Mouse (Mus musculus): Measurements from ENCODE around the gene Rps6kc1.

Rps6kc1 gene

DNA sequence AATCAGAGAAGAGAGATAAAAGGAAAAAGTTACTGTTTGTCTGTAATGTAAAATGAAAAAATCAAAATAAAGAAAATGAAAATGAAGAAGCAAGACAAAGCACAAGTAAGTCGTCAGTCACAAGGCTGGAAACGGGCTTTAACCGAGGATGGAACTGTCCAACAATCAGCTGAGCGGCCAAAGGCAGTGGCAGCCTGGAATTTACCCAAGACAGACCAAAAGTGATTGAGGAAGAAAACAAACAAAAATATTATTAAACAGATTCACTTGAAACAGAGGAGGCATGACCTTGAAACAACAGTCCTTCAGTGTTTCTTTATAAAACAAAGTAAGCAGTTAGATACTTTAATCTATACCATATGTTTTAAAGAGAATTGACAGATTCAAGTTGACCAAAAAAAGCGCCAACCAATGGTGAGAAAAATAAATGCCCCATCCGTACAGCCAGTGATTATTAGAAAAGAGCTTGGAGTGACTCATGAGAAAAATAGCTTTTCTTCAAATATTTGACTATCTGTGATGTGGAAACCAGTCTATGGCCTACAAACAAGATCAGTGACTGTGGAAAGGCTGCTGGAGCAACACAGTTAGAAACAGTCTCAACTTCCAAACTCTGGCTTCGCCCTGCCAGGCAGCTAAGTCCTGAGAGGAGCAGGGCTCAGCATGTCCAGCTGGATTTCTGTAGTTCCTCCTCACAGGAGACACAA lies 77.2 kb downstream of the Rps6kc1 start:
- no peak for DNase-seq (ENCODE audit: low read depth, low spot score)

- no peak for DNase-seq (ENCODE audit: low read depth, low spot score)
Measured at GRCm38 (mm10) chr1:190832965-190833630, 78.5 kb downstream of the Rps6kc1 start.

GRCm38 (mm10) chr1:190831839-190832497 lies 79.6 kb downstream of the Rps6kc1 start:
- peak; percentile 47 for DNase-seq (ENCODE audit: low read depth, low spot score)

DNA sequence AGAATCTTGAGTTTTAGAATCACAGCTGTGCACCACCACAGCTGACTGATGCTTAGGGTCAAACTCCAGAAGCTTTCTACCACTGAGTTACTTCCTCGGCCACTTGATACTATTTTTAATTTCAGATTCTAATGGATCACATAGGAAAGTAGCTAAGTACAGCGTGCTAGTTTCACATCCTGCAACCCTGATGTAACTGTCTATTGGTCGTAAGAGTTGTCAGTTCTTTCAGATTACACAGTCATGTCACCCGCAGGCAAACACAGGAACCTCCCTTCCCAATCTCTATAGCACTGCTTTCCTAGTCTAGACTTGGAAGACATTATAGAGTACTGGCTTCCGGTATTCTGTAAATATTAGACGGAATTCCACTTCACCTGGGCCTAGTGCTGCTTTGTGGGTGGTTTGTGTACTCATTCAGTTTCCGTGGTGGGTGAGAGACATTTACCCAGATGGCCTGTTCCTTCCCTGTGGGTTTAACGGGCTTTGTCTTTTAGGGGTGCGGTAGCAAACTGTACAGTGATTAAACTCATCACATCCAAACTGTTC lies 85.0 kb downstream of the Rps6kc1 start:
- no peak for DNase-seq (ENCODE audit: low read depth, low spot score)

- no peak for DNase-seq (ENCODE audit: low read depth, low spot score)
Measured at GRCm38 (mm10) chr1:190823745-190824144, 87.8 kb downstream of the Rps6kc1 start.

GRCm38 (mm10) chr1:190816141-190816540 lies 95.4 kb downstream of the Rps6kc1 start:
- no peak for DNase-seq (ENCODE audit: low read depth, low spot score)

- DNase-seq (ENCODE audit: low read depth, low spot score), result no peak
Measured at GRCm38 (mm10) chr1:190810408-190810807, 101.2 kb downstream of the Rps6kc1 start.

- DNase-seq (ENCODE audit: low read depth, low spot score), result no peak
Measured at GRCm38 (mm10) chr1:190808766-190809221, 102.8 kb downstream of the Rps6kc1 start.

DNA sequence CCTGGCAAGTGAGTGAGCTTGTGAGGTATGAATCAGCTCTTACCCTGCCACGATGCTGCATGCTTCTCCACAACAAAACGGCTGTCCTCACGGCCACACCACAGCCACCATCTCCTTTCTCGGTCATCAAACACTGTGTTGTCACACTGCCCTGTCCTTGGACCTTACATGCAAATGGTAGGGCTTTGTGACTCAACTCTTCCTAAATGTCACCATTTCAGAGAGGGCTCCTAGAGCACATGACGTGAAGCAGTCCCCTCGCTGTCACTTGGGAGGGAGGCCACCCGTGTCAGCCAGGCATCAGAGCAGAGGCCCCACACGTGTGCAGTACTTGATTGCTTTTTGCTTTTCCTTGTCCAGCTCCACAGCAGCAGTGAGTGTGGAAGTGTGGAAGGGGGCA lies 104.8 kb downstream of the Rps6kc1 start:
- no peak for DNase-seq (ENCODE audit: low read depth, low spot score)

DNA sequence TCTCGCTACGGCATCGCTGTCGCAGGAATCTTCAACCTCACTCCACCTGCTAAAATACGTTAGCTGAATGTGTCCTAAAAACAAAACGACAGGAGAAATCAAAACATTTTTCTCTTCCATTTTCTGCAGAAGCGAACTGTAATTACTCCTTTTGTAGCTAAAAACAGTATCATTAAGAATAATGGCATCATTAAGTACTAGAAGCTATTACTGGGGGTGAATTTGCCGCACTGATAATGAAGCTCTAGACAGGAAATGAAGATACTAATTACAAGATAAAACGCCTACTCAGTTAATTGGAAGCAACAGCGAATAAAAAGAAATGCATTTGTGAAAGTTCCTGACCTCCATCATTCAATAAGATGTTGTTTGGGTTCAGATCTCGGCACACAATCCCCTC lies 112.9 kb downstream of the Rps6kc1 start:
- no peak for DNase-seq (ENCODE audit: low read depth, low spot score)

GRCm38 (mm10) chr1:190797483-190798058 lies 114.0 kb downstream of the Rps6kc1 start:
- DNase-seq (ENCODE audit: low read depth, low spot score), result no peak

DNA sequence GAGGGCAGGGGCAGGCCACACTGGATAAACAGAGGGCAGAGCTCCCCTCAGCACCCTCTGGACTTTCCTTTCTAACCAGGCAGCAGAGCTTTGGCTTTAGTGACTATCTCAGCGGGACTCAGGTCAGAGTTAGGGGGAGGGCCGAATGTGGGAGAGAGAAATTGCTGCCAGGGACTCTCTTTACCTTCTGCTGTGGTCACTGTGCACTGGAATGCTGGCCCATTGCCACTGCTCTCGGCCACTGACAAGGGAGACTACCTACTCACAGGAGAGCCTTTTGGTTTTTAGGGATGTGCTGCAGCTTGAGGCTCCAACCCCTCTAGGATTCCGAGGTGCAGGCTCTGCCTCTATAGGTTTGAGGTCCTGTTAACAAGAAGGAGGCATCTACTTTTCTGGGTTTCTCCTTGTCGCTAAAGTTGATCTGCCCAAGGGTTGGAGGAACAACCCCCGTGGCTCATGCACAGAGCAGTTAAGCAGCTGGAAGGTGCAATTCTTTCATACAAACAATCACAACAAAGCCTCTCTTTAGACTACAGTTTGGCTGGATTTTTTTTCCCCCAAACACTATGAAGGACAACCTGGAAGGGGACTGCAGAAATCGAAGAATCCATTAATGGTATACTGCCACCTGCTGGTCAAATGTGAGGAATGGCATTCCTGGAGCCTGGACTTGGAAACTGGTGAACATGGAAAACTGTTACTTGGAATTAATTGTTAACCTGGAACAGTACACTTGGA lies 114.7 kb downstream of the Rps6kc1 start:
- peak; percentile 30 for DNase-seq (ENCODE audit: low read depth, low spot score)

DNA sequence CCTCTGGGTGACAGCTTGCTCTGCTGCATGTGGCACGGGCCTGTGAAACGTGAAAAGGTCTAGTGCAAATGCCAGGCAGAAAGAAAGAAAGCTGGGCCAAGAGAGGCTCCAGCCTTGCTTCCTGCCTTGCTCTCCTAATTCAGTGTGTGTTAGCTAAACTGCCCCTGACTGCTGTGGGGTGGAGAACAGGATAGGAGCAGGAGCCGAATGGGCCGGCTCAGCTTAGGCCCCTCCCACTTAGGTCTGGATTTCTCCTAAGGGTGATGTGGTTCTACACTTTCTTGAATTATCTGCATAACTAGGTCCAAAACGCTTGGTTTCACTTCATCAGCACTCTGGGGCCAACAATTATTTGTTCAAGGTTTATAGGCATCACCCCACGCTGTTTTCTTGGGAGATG lies 119.9 kb downstream of the Rps6kc1 start:
- DNase-seq (ENCODE audit: low read depth, low spot score), result no peak

DNA sequence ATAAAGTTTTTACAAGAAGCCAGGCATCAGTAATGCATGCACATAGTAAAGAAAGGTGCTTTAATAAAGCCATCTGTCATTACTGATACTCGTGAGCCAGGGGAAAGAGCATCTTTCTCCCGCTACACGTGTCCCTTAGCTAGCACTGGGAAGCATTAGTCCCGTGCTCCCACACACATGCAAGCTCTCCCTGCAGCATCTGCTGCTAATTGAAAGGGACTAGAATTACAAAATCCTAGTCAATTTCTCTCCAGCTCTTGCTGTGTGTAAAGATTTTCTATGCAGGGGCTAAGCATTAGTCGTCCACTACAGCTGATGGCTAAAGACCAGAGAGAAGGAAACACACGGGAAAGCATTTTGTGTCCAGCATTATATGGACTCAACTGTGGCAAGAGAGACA lies 120.8 kb downstream of the Rps6kc1 start:
- no peak for DNase-seq (ENCODE audit: low read depth, low spot score)

- DNase-seq (ENCODE audit: low read depth, low spot score), result no peak
Measured at GRCm38 (mm10) chr1:190777660-190778059, 133.9 kb downstream of the Rps6kc1 start.

DNA sequence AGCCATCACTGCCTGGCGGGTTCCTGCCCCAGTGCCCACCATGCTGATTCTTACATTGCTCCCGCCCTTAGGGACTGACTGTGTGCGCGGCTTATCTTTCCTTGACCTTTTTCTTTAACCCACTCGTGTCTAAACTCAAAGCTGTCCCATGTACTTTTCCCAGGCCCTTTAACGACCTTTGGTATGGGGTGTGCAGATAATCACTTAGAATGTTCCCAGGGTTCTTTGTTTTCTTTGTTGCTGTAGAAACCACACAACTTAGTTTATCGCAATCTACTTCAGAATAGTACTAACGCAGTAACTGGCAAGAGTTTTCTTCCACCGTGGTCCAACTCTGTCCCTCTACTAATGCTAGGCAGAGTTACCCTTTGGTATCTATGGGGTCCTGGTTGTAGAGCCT lies 135.3 kb downstream of the Rps6kc1 start:
- DNase-seq (ENCODE audit: low read depth, low spot score), result no peak

- no peak for DNase-seq (ENCODE audit: low read depth, low spot score)
Measured at GRCm38 (mm10) chr1:190772088-190772885, 139.3 kb downstream of the Rps6kc1 start.

DNA sequence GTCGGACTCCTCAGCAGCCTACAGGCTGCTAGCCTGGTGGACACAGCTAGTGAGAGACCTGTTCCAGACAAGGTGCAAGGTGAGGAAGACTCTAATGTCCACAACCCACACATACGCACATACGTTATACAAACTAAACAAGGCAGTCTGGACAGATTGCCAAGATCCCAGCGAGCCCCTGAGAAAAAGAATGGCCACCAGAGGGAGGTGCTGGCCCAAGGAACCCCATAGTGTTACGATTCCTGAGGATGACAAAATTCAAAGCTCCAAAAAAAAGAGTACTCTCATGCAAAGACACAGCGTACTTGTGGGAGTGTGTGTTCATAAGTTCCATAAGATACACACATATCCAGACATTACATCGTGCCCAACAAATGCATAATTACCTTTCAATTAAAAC lies 141.8 kb downstream of the Rps6kc1 start:
- DNase-seq (ENCODE audit: low read depth, low spot score), result no peak

DNA sequence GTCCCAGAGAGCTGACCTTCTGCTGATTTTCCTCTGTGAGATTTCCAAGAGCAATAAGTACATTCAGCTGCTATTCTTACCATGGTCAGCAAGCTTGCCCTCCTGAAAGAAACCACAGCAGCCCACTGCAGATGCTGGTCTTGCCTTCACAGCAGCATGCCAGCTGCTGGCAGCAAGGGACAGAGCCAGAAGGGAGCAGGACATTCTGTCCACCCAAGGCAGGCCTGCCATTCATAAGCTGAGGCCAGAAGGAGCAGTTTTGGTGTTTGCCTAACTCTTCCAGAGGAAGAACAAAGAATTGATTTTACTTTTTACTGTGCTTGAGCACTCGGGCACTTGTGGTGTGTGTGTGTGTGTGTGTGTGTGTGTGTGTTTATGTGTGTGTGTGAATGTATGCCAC lies 143.3 kb downstream of the Rps6kc1 start:
- DNase-seq (ENCODE audit: low read depth, low spot score), result no peak

GRCm38 (mm10) chr1:190767621-190768020 lies 143.9 kb downstream of the Rps6kc1 start:
- no peak for DNase-seq (ENCODE audit: low read depth, low spot score)

DNA sequence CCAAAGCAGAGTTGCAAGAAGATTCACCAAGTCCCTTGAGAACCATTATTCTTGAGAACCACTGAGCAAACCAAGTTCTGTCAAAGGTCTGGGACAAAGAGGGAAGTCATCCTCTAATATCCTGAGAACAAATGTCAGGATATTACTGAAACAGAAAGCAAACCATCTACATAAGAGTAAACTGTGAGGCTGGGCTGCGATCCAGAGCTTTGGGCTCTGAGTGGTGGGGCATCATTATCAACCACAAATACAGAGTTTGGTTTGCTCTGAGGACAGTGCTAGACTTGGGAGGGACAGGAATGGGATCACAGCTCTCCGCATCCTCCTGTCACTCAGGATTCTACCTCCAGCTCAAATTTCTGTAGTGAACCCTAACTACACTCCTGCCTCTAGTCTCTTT lies 144.8 kb downstream of the Rps6kc1 start:
- DNase-seq (ENCODE audit: low read depth, low spot score), result no peak

Measured in retina, adult 2 months (tissue).